Comparison of ENCODE assay signal across 30 mouse cellular contexts in genomic region chr4:136193571-136193970, GRCm38 (mm10). TPM values are rescaled to one million over a fixed set of nuclear protein-coding genes. Genes with fewer than 3 reads are reported as not detected.
DNase-seq lines count a peak whose midpoint lies in the region; ATAC-seq and TF ChIP-seq lines count a peak whose summit lies in the region.
"Had no signal": no experiment of that assay in that cellular context is flagged by ENCODE, and none has a peak within 500 bp of the region (broad histone marks: within the 10 kb centered on the region; RNA-seq: fewer than 3 reads in every experiment).

No protein-coding gene starts in this region.

- H3K27me3 ChIP-seq in liver, embryonic 13.5 days = no peaks in the 10 kb centered on the region
- no peaks in the 10 kb centered on the region for H3K27me3 ChIP-seq in ES-Bruce4 (ENCODE audit: control insufficient read depth, insufficient read depth, low read length, poor library complexity, severe bottlenecking)
- H3K27me3 ChIP-seq in liver, postnatal 0 days (ENCODE audit: insufficient read depth, low read length) = no peaks in the 10 kb centered on the region
- H3K27me3 ChIP-seq: embryonic facial prominence, embryonic 12.5 days; embryonic facial prominence, embryonic 15.5 days; heart, embryonic 12.5 days; heart, embryonic 15.5 days had no signal

- peak overlapping the region; percentile 30 for H3K27ac ChIP-seq in liver, embryonic 13.5 days
- H3K27ac ChIP-seq in ES-Bruce4 (ENCODE audit: insufficient read depth, low read length) = 0 out of 2 replicates have a peak overlapping the region, but pooled peaks have one; percentile 11
- H3K27ac ChIP-seq in liver, postnatal 0 days (ENCODE audit: low read depth) = peak overlapping the region; percentile 18; the same call in 1 of the 2 replicates
- H3K27ac ChIP-seq: embryonic facial prominence, embryonic 12.5 days; embryonic facial prominence, embryonic 15.5 days; gastrocnemius, adult 2 months; heart, embryonic 15.5 days; hindbrain, embryonic 14.5 days; hindbrain, postnatal 0 days had no signal

- no peak for TF ChIP-seq EP300 in ES-Bruce4 (IDR thresholded peaks at IDR 0.05; ENCODE audit: insufficient read depth, low read depth, low read length)
- TF ChIP-seq EP300 in liver, postnatal 0 days (IDR thresholded peaks at IDR 0.05; ENCODE audit: low read depth) = no peak

- no peak for DNase-seq in liver, embryonic 13.5 days
- DNase-seq in liver = no peak
- DNase-seq in R1 (ENCODE audit: low read depth, low spot score) = peak; percentile 93
- no peak for DNase-seq in liver, postnatal 0 days
- no peak for DNase-seq in layer of hippocampus, postnatal 14 days (ENCODE audit: low spot score in 2 of 2)
- DNase-seq in thymus, postnatal 36 days = no peak
- DNase-seq: adrenal gland, adult 2 months; adrenal gland, postnatal 14 days; cerebellum, adult 11 months; cerebellum, adult 2 months; cerebellum, adult 9-11 months; cerebellum, postnatal 25 days; forebrain, postnatal 0 days; gastrocnemius, adult 2 months; gastrocnemius, postnatal 14 days; heart, adult 11 months; heart, postnatal 14 days; heart, postnatal 4 days had no signal

- no peak overlapping the region for H3K4me2 ChIP-seq in liver, embryonic 13.5 days
- no peak overlapping the region for H3K4me2 ChIP-seq in liver, postnatal 0 days (ENCODE audit: low read depth, low read length)
- H3K4me2 ChIP-seq: embryonic facial prominence, embryonic 12.5 days; embryonic facial prominence, embryonic 15.5 days; heart, embryonic 12.5 days; heart, embryonic 15.5 days; hindbrain, embryonic 14.5 days had no signal

- H3K9ac ChIP-seq in liver, embryonic 13.5 days = no peak overlapping the region
- H3K9ac ChIP-seq in ES-Bruce4 (ENCODE audit: low read depth, poor library complexity, severe bottlenecking) = no peak overlapping the region; the same call in 1 of the 2 replicates
- H3K9ac ChIP-seq in liver, postnatal 0 days (replicated peaks) = no peak overlapping the region
- H3K9ac ChIP-seq: embryonic facial prominence, embryonic 12.5 days; embryonic facial prominence, embryonic 15.5 days; forebrain, postnatal 0 days; heart, embryonic 12.5 days; heart, embryonic 15.5 days; hindbrain, embryonic 14.5 days had no signal

- no peak for TF ChIP-seq POLR2A in ES-Bruce4 (IDR thresholded peaks at IDR 0.05; ENCODE audit: insufficient read depth, low read length)

- no peak for TF ChIP-seq CTCF in ES-Bruce4 (IDR thresholded peaks at IDR 0.05; ENCODE audit: low read depth, low read length)
- TF ChIP-seq CTCF in liver, postnatal 0 days (IDR thresholded peaks at IDR 0.05; ENCODE audit: low read depth) = no peak

- ATAC-seq in liver, embryonic 13.5 days (ENCODE audit: low read depth) = no peak
- no peak for ATAC-seq in liver, postnatal 0 days
- ATAC-seq: CD4-positive, CD25-positive, alpha-beta regulatory T cell, adult 4 months; forebrain, embryonic 14.5 days; forebrain, postnatal 0 days; hindbrain, postnatal 0 days; inflammation-experienced regulatory T-cells, adult 6 months had no signal

- H3K36me3 ChIP-seq in liver, embryonic 13.5 days = peaks cover 80% of the 10 kb centered on the region
- H3K36me3 ChIP-seq in ES-Bruce4 (ENCODE audit: control insufficient read depth, insufficient read depth, low read length, poor library complexity, severe bottlenecking) = no peaks in the 10 kb centered on the region
- H3K36me3 ChIP-seq in liver, postnatal 0 days (replicated peaks; ENCODE audit: insufficient read depth, low read length) = peaks cover 65% of the 10 kb centered on the region

- no peak overlapping the region for H3K4me3 ChIP-seq in liver, embryonic 13.5 days (replicated peaks)
- no peak overlapping the region for H3K4me3 ChIP-seq in ES-Bruce4 (ENCODE audit: low read depth, low read length)
- no peak overlapping the region for H3K4me3 ChIP-seq in liver, postnatal 0 days (ENCODE audit: low read depth, low read length)
- H3K4me3 ChIP-seq: embryonic facial prominence, embryonic 12.5 days; embryonic facial prominence, embryonic 15.5 days; gastrocnemius, adult 2 months; heart, embryonic 12.5 days; heart, embryonic 15.5 days had no signal

- WGBS in liver, embryonic 13.5 days (ENCODE audit: insufficient replicate concordance) = 84% methylated on average over 3 of the region's 3 CpGs
- 90% methylated on average over 3 of the region's 3 CpGs for WGBS in liver, postnatal 0 days (ENCODE audit: insufficient replicate concordance)

- H3K4me1 ChIP-seq in liver, embryonic 13.5 days (replicated peaks) = peaks cover 82% of the 10 kb centered on the region
- peaks cover 2% of the 10 kb centered on the region for H3K4me1 ChIP-seq in ES-Bruce4 (ENCODE audit: control insufficient read depth, insufficient read depth, low read length)
- peaks cover 13% of the 10 kb centered on the region for H3K4me1 ChIP-seq in liver, postnatal 0 days (ENCODE audit: insufficient read depth)

- H3K9me3 ChIP-seq in liver, embryonic 13.5 days (replicated peaks) = no peaks in the 10 kb centered on the region
- no peaks in the 10 kb centered on the region for H3K9me3 ChIP-seq in ES-Bruce4 (replicated peaks; ENCODE audit: control insufficient read depth, insufficient read depth, low read length, poor library complexity, severe bottlenecking)
- no peaks in the 10 kb centered on the region for H3K9me3 ChIP-seq in liver, postnatal 0 days (ENCODE audit: low read length)
- H3K9me3 ChIP-seq: embryonic facial prominence, embryonic 12.5 days; embryonic facial prominence, embryonic 15.5 days; heart, embryonic 12.5 days; heart, embryonic 15.5 days had no signal

RNA-seq across cellular contexts. Expression of gene Asap3, which starts 12.6 kb away (rescaled TPM):
- 1.1 and 1.4 TPM in 2 replicates for polyA plus RNA-seq in liver, embryonic 13.5 days (2015; fragmentation: Nextera tagmentation; extraction: Ambion mirVana)
- 7.2 and 9.3 TPM in 2 replicates for polyA plus RNA-seq in ES-Bruce4 (2011; ENCODE audit: insufficient read depth, insufficient read length, low read depth, missing spikeins)
- polyA plus RNA-seq in liver, postnatal 0 days (2015; fragmentation: Nextera tagmentation; extraction: Ambion mirVana) = 4.5 and 4.8 TPM in 2 replicates
- 1 to 10 TPM; 5.1 to 6.0 TPM for total RNA-seq in layer of hippocampus, postnatal 14 days (2021)
- total RNA-seq: common myeloid progenitor, adult 5-6 weeks had no signal
- polyA plus RNA-seq: CD4-positive, CD25-positive, alpha-beta regulatory T cell, adult 4 months had no signal

RNA-seq across cellular contexts. Expression of gene E2f2, which starts 21.4 kb away (rescaled TPM):
- polyA plus RNA-seq in liver, embryonic 13.5 days (2015; fragmentation: Nextera tagmentation; extraction: Ambion mirVana) = 64.7 and 72.1 TPM in 2 replicates
- polyA plus RNA-seq in ES-Bruce4 (2011; ENCODE audit: insufficient read depth, insufficient read length, low read depth, missing spikeins) = 3.1 and 6.3 TPM in 2 replicates
- polyA plus RNA-seq in liver, postnatal 0 days (2015; fragmentation: Nextera tagmentation; extraction: Ambion mirVana) = 48.6 and 50.2 TPM in 2 replicates
- 1 to 10 TPM; 1.1 to 1.4 TPM for total RNA-seq in layer of hippocampus, postnatal 14 days (2021)

RNA-seq across cellular contexts. Expression of gene Id3, which starts 50.3 kb away (rescaled TPM):
- 48.1 and 51.3 TPM in 2 replicates for polyA plus RNA-seq in liver, embryonic 13.5 days (2015; fragmentation: Nextera tagmentation; extraction: Ambion mirVana)
- polyA plus RNA-seq in ES-Bruce4 (2011; ENCODE audit: insufficient read depth, insufficient read length, low read depth, missing spikeins) = 9.6 and 11.0 TPM in 2 replicates
- polyA plus RNA-seq in liver, postnatal 0 days (2015; fragmentation: Nextera tagmentation; extraction: Ambion mirVana) = 77.3 and 79.1 TPM in 2 replicates
- total RNA-seq in layer of hippocampus, postnatal 14 days (2021) = 10 to 100 TPM; 77.9 to 91.6 TPM
- total RNA-seq: common myeloid progenitor, adult 5-6 weeks had no signal

RNA-seq across cellular contexts. Expression of gene Tcea3, which starts 54.0 kb away (rescaled TPM):
- 12.9 and 13.6 TPM in 2 replicates for polyA plus RNA-seq in liver, embryonic 13.5 days (2015; fragmentation: Nextera tagmentation; extraction: Ambion mirVana)
- polyA plus RNA-seq in ES-Bruce4 (2011; ENCODE audit: insufficient read depth, insufficient read length, low read depth, missing spikeins) = 57.1 and 57.8 TPM in 2 replicates
- polyA plus RNA-seq in liver, postnatal 0 days (2015; fragmentation: Nextera tagmentation; extraction: Ambion mirVana) = 37.6 and 41.7 TPM in 2 replicates
- total RNA-seq in layer of hippocampus, postnatal 14 days (2021) = under 1 TPM; 0.31 to 0.44 TPM
- total RNA-seq: common myeloid progenitor, adult 5-6 weeks; MEL had no signal
